Mouse (Mus musculus) ES-E14 (cell line): Measurements from ENCODE around the gene Usp13. TPM values are rescaled to one million over a fixed set of nuclear protein-coding genes. Genes with fewer than 3 reads are reported as not detected.

Source experiments
- DNase-seq: peaks from one replicate; pipeline ENCODE4 v3.0.0-alpha.2; 2013; ENCODE audit warnings: low read depth, low spot score
- H3K27ac ChIP-seq: 2 replicates; pipeline ENCODE4 v1.5.1; 2012; ENCODE audit warnings: low read depth, mild to moderate bottlenecking, low read length, moderate library complexity, mixed read lengths; ENCODE audit not compliant: poor library complexity, insufficient read depth, severe bottlenecking
- H3K36me3 ChIP-seq: 2 replicates; pipeline ENCODE4 v1.6.1; 2012; ENCODE audit warnings: mild to moderate bottlenecking, low read length, moderate library complexity, mixed read lengths; ENCODE audit not compliant: control insufficient read depth, poor library complexity, insufficient read depth, severe bottlenecking
- H3K4me1 ChIP-seq, 2 experiments: fragments of 150-350 bp in 1 of 2; sonication (generic) in 1 of 2; 2 replicates each; pipeline ENCODE4 v1.6.1; 2012; ENCODE audit warnings: low read length in 2 of 2, mild to moderate bottlenecking in 1 of 2, mixed read lengths in 1 of 2; ENCODE audit not compliant: control insufficient read depth in 2 of 2, insufficient read depth in 2 of 2, poor library complexity in 1 of 2
- H3K4me3 ChIP-seq, 2 experiments: fragments of 150-350 bp in 1 of 2; sonication (generic) in 1 of 2; 2 replicates each; pipeline ENCODE4 v1.5.1; 2012; ENCODE audit warnings: low read length in 2 of 2, low read depth in 1 of 2, mild to moderate bottlenecking in 1 of 2, mixed read lengths in 1 of 2; ENCODE audit not compliant: insufficient read depth in 1 of 2, poor library complexity in 1 of 2, severe bottlenecking in 1 of 2
- H3K9ac ChIP-seq: 2 replicates; pipeline ENCODE4 v1.6.1; 2012; ENCODE audit warnings: low read depth, mild to moderate bottlenecking, low read length, mixed read lengths; ENCODE audit not compliant: poor library complexity, insufficient read depth, severe bottlenecking
- H3K9me3 ChIP-seq: fragments of 150-350 bp; sonication (generic); 2 replicates; pipeline ENCODE4 v1.6.1; 2012; ENCODE audit warnings: low read depth, mild to moderate bottlenecking, low read length; ENCODE audit not compliant: control insufficient read depth, insufficient read depth
- CHD2 ChIP-seq: IDR thresholded peaks from 2 replicates; pipeline ENCODE4 v1.6.1; 2014; ENCODE audit warnings: mild to moderate bottlenecking, low read depth, low read length, inconsistent platforms
- HCFC1 ChIP-seq: IDR thresholded peaks from 2 replicates; pipeline ENCODE4 v1.6.1; 2012; ENCODE audit warnings: low read length, inconsistent platforms, borderline replicate concordance; ENCODE audit not compliant: insufficient read depth
- MAFK ChIP-seq: IDR thresholded peaks from 2 replicates; pipeline ENCODE4 v1.6.1; 2014; ENCODE audit warnings: mild to moderate bottlenecking, low read depth, low read length, inconsistent platforms; ENCODE audit not compliant: insufficient read depth
- ZC3H11A ChIP-seq: IDR thresholded peaks from 2 replicates; pipeline ENCODE4 v1.6.1; 2012; ENCODE audit warnings: low read depth, mild to moderate bottlenecking, inconsistent platforms, low read length, borderline replicate concordance
- ZNF384 ChIP-seq: IDR thresholded peaks from 2 replicates; pipeline ENCODE4 v1.6.1; 2012; ENCODE audit warnings: low read depth, low read length, inconsistent platforms
- in situ Hi-C, 2 experiments: fragments of 600-800 bp; cut with MboI; formaldehyde crosslinking; loops; one replicate each; pipeline ENCODE4 v1.15.1; 2025; ENCODE audit warnings: low sequenced_read_pairs in 2 of 2, inconsistent platforms in 1 of 2; ENCODE audit not compliant: unreplicated experiment in 2 of 2
- total RNA-seq: library from RNA; depleted of rRNA; stranded (reverse); fragments of 300-350 nt; gene quantifications from 2 replicates; pipeline ENCODE4 v1.2.3, GENCODE M21; 2012; rRNA removed

Gene Usp13
- total RNA-seq, 1 experiment = 6.2 TPM

DNA sequence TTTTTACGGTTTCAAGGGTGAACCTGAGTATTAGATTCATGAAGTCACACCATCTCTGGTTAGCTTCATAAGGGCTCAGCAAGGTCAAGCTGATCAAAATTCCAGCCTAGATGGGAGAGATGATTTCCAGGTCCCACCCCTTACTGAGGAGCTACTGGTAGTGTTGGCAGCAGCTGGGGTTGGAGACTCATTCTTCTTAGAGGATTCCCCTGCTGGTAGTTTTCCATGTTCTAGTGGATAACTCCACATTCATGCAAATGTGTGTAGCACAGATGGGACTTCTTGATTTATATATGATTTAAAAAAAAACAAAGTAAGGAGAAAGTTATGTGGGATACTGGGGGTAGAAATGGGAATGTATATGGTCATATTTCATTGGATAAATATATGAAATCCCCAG is 152.9 kb downstream of the Usp13 start:
- H3K36me3 ChIP-seq = no peaks in the 10 kb centered on the region
- no peak overlapping the region for H3K27ac ChIP-seq
- H3K9me3 ChIP-seq = no peaks in the 10 kb centered on the region
- DNase-seq = no peak
- in situ Hi-C loops = loop anchor here in 1 of 2 experiments (25.0 kb wide), 1 partner anchor 817 kb away; the partner anchor contains the start of gene Ttc14
- TF ChIP-seq HCFC1 (no peak), MAFK (no peak), ZNF384 (no peak), CHD2 (no peak), ZC3H11A (no peak)
- no peaks in the 10 kb centered on the region for H3K4me1 ChIP-seq
- H3K4me3 ChIP-seq = no peak overlapping the region
- no peak overlapping the region for H3K9ac ChIP-seq

- Histone ChIP-seq H3K4me1 (no peaks in the 10 kb centered on the region), H3K27ac (no peak overlapping the region), H3K9ac (no peak overlapping the region), H3K9me3 (no peaks in the 10 kb centered on the region), H3K36me3 (no peaks in the 10 kb centered on the region), H3K4me3 (no peak overlapping the region)
- DNase-seq = no peak
- TF ChIP-seq ZNF384 = no peak
- no peak for TF ChIP-seq HCFC1
- TF ChIP-seq ZC3H11A = no peak
- TF ChIP-seq CHD2 = no peak
- TF ChIP-seq MAFK = no peak
- in situ Hi-C loops = no loop called here
These were observed 161.9 kb downstream of the Usp13 start for GRCm38 (mm10) chr3:32979238-32979637.

DNA sequence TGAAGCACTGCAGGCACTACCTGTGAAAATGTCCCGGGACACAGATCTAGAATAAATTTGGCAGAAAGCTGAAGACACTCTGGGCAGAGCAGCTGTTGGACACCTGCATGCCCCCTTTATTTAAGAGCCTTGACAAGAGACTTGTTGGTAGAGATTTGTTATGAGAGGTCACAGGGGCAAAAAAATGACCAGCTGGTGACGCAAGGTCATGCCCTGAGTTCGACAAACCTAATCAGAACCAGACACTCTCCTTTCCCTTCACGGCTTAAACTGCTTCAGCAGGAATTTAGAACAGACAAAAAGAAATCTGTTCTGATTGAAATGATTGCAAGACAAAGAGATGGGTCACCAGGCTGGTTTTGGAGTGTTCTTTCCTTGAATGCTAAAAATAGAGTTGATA is 162.6 kb downstream of the Usp13 start:
- no peak for TF ChIP-seq CHD2
- TF ChIP-seq ZNF384 = no peak
- TF ChIP-seq ZC3H11A = no peak
- no peak for TF ChIP-seq HCFC1
- TF ChIP-seq MAFK = no peak
- Histone ChIP-seq H3K9me3 (no peaks in the 10 kb centered on the region), H3K27ac (no peak overlapping the region), H3K36me3 (no peaks in the 10 kb centered on the region), H3K4me3 (no peak overlapping the region), H3K4me1 (no peaks in the 10 kb centered on the region), H3K9ac (no peak overlapping the region)
- DNase-seq = no peak
- in situ Hi-C loops = no loop called here

DNA sequence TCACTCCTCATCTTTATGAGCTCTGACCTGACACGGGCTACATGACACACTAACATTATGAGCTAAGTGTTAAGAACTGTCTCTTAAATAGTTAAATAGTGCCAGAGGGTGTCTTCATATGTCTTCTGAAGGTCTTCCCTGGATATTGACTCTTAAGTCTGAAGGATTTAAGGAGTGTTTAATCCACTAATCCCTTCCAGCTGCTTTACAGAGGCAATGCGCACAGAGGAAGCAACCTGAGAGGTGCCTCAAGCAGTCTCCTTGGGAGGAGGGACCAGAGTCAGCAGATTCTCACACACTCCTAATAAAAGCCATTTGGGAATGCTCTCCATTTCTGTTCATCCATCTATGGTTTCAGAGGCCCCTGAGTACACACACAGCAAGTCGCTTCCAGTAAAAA is 167.8 kb downstream of the Usp13 start:
- no peaks in the 10 kb centered on the region for H3K36me3 ChIP-seq

More for the DNA sequence above, 167.8 kb downstream of the Usp13 start:
- no peak for DNase-seq
- TF ChIP-seq ZNF384 = no peak
- TF ChIP-seq CHD2 = no peak
- TF ChIP-seq ZC3H11A = no peak
- no peak for TF ChIP-seq MAFK
- no peak for TF ChIP-seq HCFC1
- no peak overlapping the region for H3K9ac ChIP-seq
- no peaks in the 10 kb centered on the region for H3K9me3 ChIP-seq
- H3K4me1 ChIP-seq = no peaks in the 10 kb centered on the region
- no peak overlapping the region for H3K27ac ChIP-seq
- no peak overlapping the region for H3K4me3 ChIP-seq
- in situ Hi-C loops = no loop called here

Other genes starting within 250 kb of the Usp13 start
- 16.5 and 19.1 TPM in 2 replicates for gene Gnb4, start 201.0 kb upstream of the Usp13 start, total RNA-seq
- gene Actl6a, start 111.2 kb upstream of the Usp13 start, total RNA-seq = 160 and 178 TPM in 2 replicates
- gene Ndufb5, start 80.6 kb upstream of the Usp13 start, total RNA-seq = 199 and 237 TPM in 2 replicates
- 34.9 and 40.3 TPM in 2 replicates for gene Mrpl47, start 79.9 kb upstream of the Usp13 start, total RNA-seq